Mouse (Mus musculus): ENCODE results near the gene Sf3a2.
A peak's percentile ranks its signal among the peaks of the same experiment; 100 is the strongest.
"Not testable (repeated sequence)": the region's sequence is repeated elsewhere in the genome, so short reads cannot be mapped to it uniquely, and the experiment has no call there.

Sf3a2 gene

GRCm38 (mm10) chr10:80824827-80825226 is 26.8 kb downstream of the Sf3a2 start:
- DNase-seq (ENCODE audit: low spot score) = no peak

DNA sequence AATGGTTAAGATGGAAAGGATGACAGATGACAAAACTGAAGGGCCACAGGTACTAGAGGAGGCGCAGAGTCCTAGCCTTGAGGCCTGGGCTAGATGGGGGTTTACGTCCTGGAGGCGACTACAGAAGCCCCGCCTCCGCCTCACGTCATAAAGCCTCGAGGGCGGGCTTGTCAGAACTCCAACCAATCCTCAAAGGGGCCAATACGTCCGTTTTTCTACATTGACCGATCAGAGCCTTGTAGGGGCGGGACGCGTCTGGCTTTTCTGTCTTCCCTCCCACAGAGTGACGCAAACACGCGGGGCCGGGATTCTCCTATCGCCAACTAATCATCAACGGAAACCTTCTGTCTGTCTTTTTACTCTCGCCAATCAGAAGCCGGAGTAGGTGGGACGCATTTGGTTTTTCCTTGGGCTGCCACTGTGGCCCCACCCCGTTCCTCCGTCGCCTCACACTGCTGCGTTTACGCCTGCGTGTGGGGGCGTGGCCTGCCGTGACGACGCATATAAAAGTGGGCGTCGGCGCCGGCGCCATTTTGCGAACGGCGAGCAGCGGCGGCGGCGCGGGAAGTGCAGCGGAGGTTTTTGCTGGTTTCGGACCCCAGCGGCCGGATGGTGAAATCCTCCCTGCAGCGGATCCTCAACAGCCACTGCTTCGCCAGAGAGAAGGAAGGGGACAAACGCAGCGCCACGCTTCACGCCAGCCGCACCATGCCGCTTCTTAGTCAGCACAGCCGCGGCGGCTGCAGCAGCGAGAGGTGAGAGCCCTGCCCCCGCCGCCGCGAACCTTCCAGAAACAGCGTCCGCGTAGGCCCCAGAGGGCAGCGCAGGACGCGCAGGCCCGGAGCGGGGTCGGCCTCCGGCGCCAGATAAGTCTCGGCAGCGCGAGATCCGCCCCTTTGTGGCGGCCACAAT is 28.4 kb downstream of the Sf3a2 start, which contains the start of gene Oaz1:
Gene Oaz1 (plus strand): TSS at position 506 of the 912 bp plus-strand sequence.
- peak; percentile 100 for DNase-seq (ENCODE audit: low spot score)

GRCm38 (mm10) chr10:80827063-80827869 is 29.3 kb downstream of the Sf3a2 start:
- no peak for DNase-seq (ENCODE audit: low spot score)

DNA sequence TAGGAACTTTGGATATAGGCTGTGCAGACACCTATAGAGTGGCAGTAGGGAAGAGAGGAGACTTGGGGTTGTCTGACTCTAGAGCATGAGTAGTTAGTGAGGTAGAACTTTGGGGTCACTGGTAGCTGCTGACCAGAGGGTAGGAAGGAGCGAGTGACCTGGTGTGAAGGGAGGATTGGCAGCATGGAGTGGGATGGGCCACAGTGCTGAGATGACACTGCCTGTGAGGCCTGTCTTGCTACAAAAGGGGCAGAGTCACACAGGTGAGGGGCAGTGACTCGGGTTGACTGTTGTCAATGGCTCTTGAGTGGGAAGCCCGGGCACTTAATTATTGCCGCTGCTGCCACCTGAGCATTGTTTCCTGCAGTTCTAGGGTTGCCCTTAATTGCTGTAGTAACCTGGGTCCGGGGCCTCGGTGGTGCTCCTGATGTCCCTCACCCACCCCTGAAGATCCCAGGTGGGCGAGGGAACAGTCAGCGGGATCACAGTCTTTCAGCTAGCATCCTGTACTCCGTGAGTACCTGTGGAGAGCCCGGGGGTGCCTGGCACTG is 29.9 kb downstream of the Sf3a2 start:
- DNase-seq (ENCODE audit: low spot score) = no peak

GRCm38 (mm10) chr10:80828587-80828986 is 30.6 kb downstream of the Sf3a2 start:
- DNase-seq (ENCODE audit: low spot score) = not testable (repeated sequence)

GRCm38 (mm10) chr10:80829359-80830278 is 31.6 kb downstream of the Sf3a2 start:
- DNase-seq (ENCODE audit: low spot score) = no peak

GRCm38 (mm10) chr10:80831136-80831535 is 33.1 kb downstream of the Sf3a2 start:
- peak; percentile 79 for DNase-seq (ENCODE audit: low spot score)

- DNase-seq (ENCODE audit: low spot score) = peak; percentile 55
Observed at GRCm38 (mm10) chr10:80832818-80833217, 34.8 kb downstream of the Sf3a2 start.

DNA sequence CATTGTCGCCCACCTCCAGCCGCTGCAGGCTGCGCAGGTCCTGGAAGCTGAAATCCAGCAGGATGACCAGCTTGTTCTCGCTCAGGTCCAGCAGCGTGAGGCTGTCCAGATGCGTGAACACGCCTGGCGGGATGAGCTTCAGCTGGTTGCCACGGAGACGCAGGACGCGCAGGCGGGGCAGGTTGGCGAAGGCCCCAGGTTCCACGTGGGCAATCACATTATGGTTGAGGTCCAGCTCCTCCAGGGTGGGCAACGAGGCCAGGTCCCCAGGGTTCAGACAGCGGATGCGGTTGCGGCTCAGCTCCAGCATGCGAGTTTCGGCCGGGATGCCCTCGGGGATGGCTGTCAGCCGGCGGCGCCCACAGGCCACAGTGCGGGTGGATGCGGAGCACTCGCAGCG is 37.6 kb downstream of the Sf3a2 start:
- DNase-seq (ENCODE audit: low spot score) = no peak

GRCm38 (mm10) chr10:80836949-80837379 is 39.0 kb downstream of the Sf3a2 start:
- DNase-seq (ENCODE audit: low spot score) = no peak

DNA sequence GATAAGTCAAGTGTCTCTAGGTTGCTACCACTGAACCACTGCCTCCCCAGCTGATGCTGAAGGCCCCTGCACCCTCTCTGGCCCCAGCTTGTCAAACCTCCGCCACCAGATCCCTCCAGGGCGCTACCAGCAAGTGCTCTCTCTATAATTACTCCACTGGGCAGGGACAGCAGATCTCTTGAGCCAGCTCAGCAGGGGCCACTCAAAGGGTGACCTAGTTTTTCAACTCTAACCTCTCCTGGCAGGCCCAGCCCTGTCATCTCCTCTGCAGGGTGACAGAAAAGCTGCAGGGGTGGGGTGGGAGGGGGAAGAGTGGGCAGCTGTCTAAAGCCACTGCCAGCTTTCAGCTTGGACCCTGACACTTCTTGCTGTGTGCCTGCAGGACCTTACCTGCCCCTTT is 39.8 kb downstream of the Sf3a2 start:
- peak; percentile 78 for DNase-seq (ENCODE audit: low spot score)

GRCm38 (mm10) chr10:80838346-80838912 is 40.4 kb downstream of the Sf3a2 start:
- no peak for DNase-seq (ENCODE audit: low spot score)

- no peak for DNase-seq (ENCODE audit: low spot score)
Observed at GRCm38 (mm10) chr10:80839848-80840247, 41.9 kb downstream of the Sf3a2 start.

GRCm38 (mm10) chr10:80841685-80842084 is 43.7 kb downstream of the Sf3a2 start:
- peak; percentile 53 for DNase-seq (ENCODE audit: low spot score)

DNA sequence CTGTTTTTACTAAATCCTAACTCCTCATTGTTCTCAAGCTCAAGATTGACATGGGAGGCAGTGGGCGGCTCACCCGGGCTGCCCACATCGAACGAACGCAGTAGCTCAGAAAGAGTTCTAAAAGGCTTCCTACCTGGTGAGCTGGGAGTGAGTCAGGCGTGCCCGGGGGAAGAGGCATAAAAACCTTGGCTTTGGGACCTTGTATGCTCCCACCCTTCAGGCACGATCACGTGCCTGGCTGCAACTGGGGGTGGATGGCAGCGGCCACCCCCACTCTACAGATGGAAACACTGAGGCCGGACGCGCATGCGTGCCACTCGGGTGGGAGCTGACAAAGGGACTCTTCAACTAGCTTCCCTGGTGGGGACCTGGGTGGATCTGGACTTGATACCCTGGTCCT is 44.3 kb downstream of the Sf3a2 start:
- DNase-seq (ENCODE audit: low spot score) = no peak

GRCm38 (mm10) chr10:80843087-80843930 is 45.3 kb downstream of the Sf3a2 start:
- DNase-seq (ENCODE audit: low spot score) = no peak

DNA sequence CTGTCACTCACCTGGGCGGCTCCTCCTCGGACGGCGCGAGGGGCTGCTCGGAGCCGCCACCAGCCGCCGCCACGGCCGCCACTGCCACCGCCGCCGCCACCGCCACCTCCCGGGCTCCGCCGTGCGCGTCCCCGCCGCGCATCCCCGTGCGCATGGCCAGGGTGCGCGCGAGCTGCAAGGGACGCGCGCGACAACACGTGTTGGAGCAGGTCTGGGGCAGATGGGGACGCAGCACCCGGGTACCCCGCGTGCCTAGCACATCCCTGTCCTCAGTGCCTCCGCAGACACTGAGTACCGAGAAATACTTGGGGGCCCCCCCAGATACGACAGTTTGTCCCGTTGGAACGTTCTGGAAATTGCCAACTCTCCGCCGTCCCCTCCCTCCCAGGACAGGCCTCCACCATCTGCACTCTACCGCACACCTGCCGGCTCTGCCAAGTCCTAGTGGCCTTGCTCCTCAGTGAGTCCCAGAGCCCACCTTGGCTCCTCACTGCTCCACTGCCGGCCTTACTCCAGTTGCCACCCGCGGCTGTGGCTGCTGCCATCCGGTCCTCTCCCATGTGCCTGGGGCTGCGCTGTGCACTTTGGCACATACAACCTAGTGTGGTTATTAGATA is 46.0 kb downstream of the Sf3a2 start, which contains the start of gene Lingo3:
Gene Lingo3 (minus strand): TSS at position 109 of the 617 bp plus-strand sequence.
- DNase-seq (ENCODE audit: low spot score) = peak; percentile 61

- no peak for DNase-seq (ENCODE audit: low spot score)
Observed at GRCm38 (mm10) chr10:80845055-80845693, 47.2 kb downstream of the Sf3a2 start.

GRCm38 (mm10) chr10:80845732-80846131 is 47.7 kb downstream of the Sf3a2 start:
- no peak for DNase-seq (ENCODE audit: low spot score)

All from retina, embryonic 14.5 days (tissue).